Mouse (Mus musculus) neural tube, embryonic 11.5 days (tissue): ENCODE data around the gene Cnnm3. TPM values are rescaled to one million over a fixed set of nuclear protein-coding genes. Genes with fewer than 3 reads are reported as not detected.

Source experiments
- ATAC-seq: fragments of 200-750 bp; cut with Nextera tagmentation; 2 replicates; pipeline ENCODE4 v1.8.0; 2017; ENCODE audit warnings: moderate number of reproducible peaks, mild to moderate bottlenecking, moderate TSS enrichment, moderate library complexity; ENCODE audit not compliant: insufficient read depth, low FRiP score, low TSS enrichment
- DNase-seq: peaks from one replicate; pipeline ENCODE4 v3.0.0-alpha.2; 2015; ENCODE audit warnings: low spot score
- H3K27ac ChIP-seq: fragments of 300-500 bp; sonication (generic); 2 replicates; pipeline ENCODE4 v1.5.1; 2014; ENCODE audit warnings: low read depth, mild to moderate bottlenecking, low read length
- H3K27me3 ChIP-seq: fragments of 300-500 bp; sonication (generic); 2 replicates; pipeline ENCODE4 v1.6.1; 2014; ENCODE audit warnings: mild to moderate bottlenecking, low read length, mixed read lengths; ENCODE audit not compliant: control insufficient read depth, insufficient read depth
- H3K36me3 ChIP-seq: fragments of 300-500 bp; sonication (generic); 2 replicates; pipeline ENCODE4 v1.6.1; 2014; ENCODE audit warnings: mild to moderate bottlenecking, low read length, moderate library complexity, mixed read lengths; ENCODE audit not compliant: control insufficient read depth, insufficient read depth
- H3K4me1 ChIP-seq: fragments of 300-500 bp; sonication (generic); 2 replicates; pipeline ENCODE4 v1.6.1; 2014; ENCODE audit warnings: low read length, mixed read lengths; ENCODE audit not compliant: control insufficient read depth, insufficient read depth
- H3K4me2 ChIP-seq: fragments of 300-500 bp; sonication (generic); 2 replicates; pipeline ENCODE4 v1.6.1; 2014; ENCODE audit warnings: low read depth, mild to moderate bottlenecking, moderate library complexity
- H3K4me3 ChIP-seq: fragments of 300-500 bp; sonication (generic); 2 replicates; pipeline ENCODE4 v1.5.1; 2014; ENCODE audit warnings: low read depth, low read length
- H3K9ac ChIP-seq: fragments of 300-500 bp; sonication (generic); 2 replicates; pipeline ENCODE4 v1.6.1; 2014; ENCODE audit warnings: mild to moderate bottlenecking, low read length
- H3K9me3 ChIP-seq: fragments of 300-500 bp; sonication (generic); 2 replicates; pipeline ENCODE4 v1.6.1; 2016; ENCODE audit warnings: low read length; ENCODE audit not compliant: control insufficient read depth
- WGBS: fragments of 180-500 bp; shearing (Covaris S2); extraction: QIAGEN DNeasy Blood & Tissue Kit; methylation state at CpG from one replicate; pipeline ENCODE4 v1.1.7; 2014; 5-methylcytosine and 5-hydroxymethylcytosine counted together
- polyA plus RNA-seq: library from polyadenylated mRNA; unstranded; fragments of >200 nt; fragmentation: Nextera tagmentation; extraction: Ambion mirVana; gene quantifications from 2 replicates; pipeline ENCODE4 v1.2.1, GENCODE M21; 2014

Gene Cnnm3
- polyA plus RNA-seq, 1 experiment from 2014 or later: 5.6 TPM

GRCm38 (mm10) chr1:36513310-36513709, 1.6 kb downstream of the Cnnm3 start:
- no peak overlapping the region for H3K27ac ChIP-seq
- ATAC-seq (no peak), DNase-seq (no peak)
- WGBS: 11% methylated on average over 1 of the region's 1 CpGs
- H3K9me3 ChIP-seq: no peaks in the 10 kb centered on the region
- 0 out of 2 replicates have a peak, but pooled peaks cover 6% of the 10 kb centered on the region for H3K4me1 ChIP-seq
- peak overlapping the region; percentile 95 for H3K4me3 ChIP-seq
- no peak overlapping the region; the same call in 1 of the 2 replicates for H3K9ac ChIP-seq
- H3K36me3 ChIP-seq: no peaks in the 10 kb centered on the region
- H3K4me2 ChIP-seq: peak overlapping the region; percentile 87
- H3K27me3 ChIP-seq: no peaks in the 10 kb centered on the region

GRCm38 (mm10) chr1:36513718-36514117, 2.1 kb downstream of the Cnnm3 start:
- WGBS: 38% methylated on average over 2 of the region's 2 CpGs
- Histone ChIP-seq H3K4me3 (peak overlapping the region; percentile 95; the same call in 1 of the 2 replicates), H3K4me2 (peak overlapping the region; percentile 87), H3K4me1 (0 out of 2 replicates have a peak, but pooled peaks cover 6% of the 10 kb centered on the region), H3K27me3 (no peaks in the 10 kb centered on the region), H3K9ac (no peak overlapping the region), H3K27ac (no peak overlapping the region), H3K9me3 (no peaks in the 10 kb centered on the region), H3K36me3 (no peaks in the 10 kb centered on the region)
- ATAC-seq (no peak), DNase-seq (peak; percentile 37)

- peaks cover 12% of the 10 kb centered on the region for H3K36me3 ChIP-seq
- H3K27ac ChIP-seq: no peak overlapping the region
- no peak overlapping the region for H3K4me2 ChIP-seq
- no peak overlapping the region for H3K4me3 ChIP-seq
- H3K4me1 ChIP-seq: 0 out of 2 replicates have a peak, but pooled peaks cover 4% of the 10 kb centered on the region
- ATAC-seq (no peak), DNase-seq (no peak)
- no peaks in the 10 kb centered on the region for H3K27me3 ChIP-seq
- no peaks in the 10 kb centered on the region for H3K9me3 ChIP-seq
- H3K9ac ChIP-seq: no peak overlapping the region
- 88% methylated on average over 3 of the region's 3 CpGs for WGBS
Observed at GRCm38 (mm10) chr1:36518259-36518658, 6.6 kb downstream of the Cnnm3 start.

GRCm38 (mm10) chr1:36519626-36520025, 8.0 kb downstream of the Cnnm3 start:
- Histone ChIP-seq H3K36me3 (peaks cover 12% of the 10 kb centered on the region), H3K9me3 (no peaks in the 10 kb centered on the region), H3K4me2 (no peak overlapping the region), H3K27ac (no peak overlapping the region), H3K9ac (no peak overlapping the region), H3K4me3 (no peak overlapping the region), H3K4me1 (no peaks in the 10 kb centered on the region), H3K27me3 (no peaks in the 10 kb centered on the region)
- DNase-seq: no peak
- no peak for ATAC-seq
- 81% methylated on average over 11 of the region's 11 CpGs for WGBS

- DNase-seq (no peak), ATAC-seq (no peak)
- Histone ChIP-seq H3K4me3 (no peak overlapping the region), H3K4me1 (no peaks in the 10 kb centered on the region), H3K27me3 (no peaks in the 10 kb centered on the region), H3K36me3 (peaks cover 12% of the 10 kb centered on the region), H3K9me3 (no peaks in the 10 kb centered on the region), H3K4me2 (no peak overlapping the region), H3K9ac (no peak overlapping the region), H3K27ac (no peak overlapping the region)
- WGBS: 91% methylated on average over 7 of the region's 7 CpGs
Observed at GRCm38 (mm10) chr1:36522210-36522609, 10.5 kb downstream of the Cnnm3 start.

- WGBS: 88% methylated on average over 9 of the region's 9 CpGs
- Histone ChIP-seq H3K36me3 (peaks cover 12% of the 10 kb centered on the region), H3K9me3 (no peaks in the 10 kb centered on the region), H3K27ac (no peak overlapping the region), H3K4me2 (no peak overlapping the region), H3K9ac (no peak overlapping the region), H3K4me3 (no peak overlapping the region), H3K27me3 (no peaks in the 10 kb centered on the region), H3K4me1 (no peaks in the 10 kb centered on the region)
- DNase-seq (no peak), ATAC-seq (no peak)
Observed at GRCm38 (mm10) chr1:36523332-36524013, 11.8 kb downstream of the Cnnm3 start.

GRCm38 (mm10) chr1:36524058-36524457, 12.4 kb downstream of the Cnnm3 start:
- Histone ChIP-seq H3K36me3 (peaks cover 12% of the 10 kb centered on the region), H3K4me1 (no peaks in the 10 kb centered on the region), H3K4me2 (no peak overlapping the region), H3K27ac (no peak overlapping the region), H3K4me3 (no peak overlapping the region), H3K9me3 (no peaks in the 10 kb centered on the region), H3K27me3 (no peaks in the 10 kb centered on the region), H3K9ac (no peak overlapping the region)
- ATAC-seq (no peak), DNase-seq (no peak)
- 94% methylated on average over 5 of the region's 5 CpGs for WGBS

GRCm38 (mm10) chr1:36525774-36526173, 14.1 kb downstream of the Cnnm3 start:
- no peak overlapping the region for H3K4me2 ChIP-seq
- H3K4me3 ChIP-seq: no peak overlapping the region
- 92% methylated on average over 12 of the region's 12 CpGs for WGBS
- no peak overlapping the region for H3K9ac ChIP-seq
- ATAC-seq: no peak
- H3K36me3 ChIP-seq: peaks cover 8% of the 10 kb centered on the region
- DNase-seq: no peak
- H3K27ac ChIP-seq: no peak overlapping the region
- H3K27me3 ChIP-seq: no peaks in the 10 kb centered on the region
- H3K4me1 ChIP-seq: no peaks in the 10 kb centered on the region
- H3K9me3 ChIP-seq: no peaks in the 10 kb centered on the region

GRCm38 (mm10) chr1:36526903-36527302, 15.2 kb downstream of the Cnnm3 start:
- H3K36me3 ChIP-seq: peaks cover 2% of the 10 kb centered on the region; the same call in 1 of the 2 replicates

More at GRCm38 (mm10) chr1:36526903-36527302, 15.2 kb downstream of the Cnnm3 start:
- no peaks in the 10 kb centered on the region for H3K4me1 ChIP-seq
- no peaks in the 10 kb centered on the region for H3K27me3 ChIP-seq
- H3K27ac ChIP-seq: no peak overlapping the region
- no peaks in the 10 kb centered on the region for H3K9me3 ChIP-seq
- ATAC-seq (no peak), DNase-seq (no peak)
- H3K4me2 ChIP-seq: no peak overlapping the region
- no peak overlapping the region for H3K4me3 ChIP-seq
- 94% methylated on average over 10 of the region's 10 CpGs for WGBS
- no peak overlapping the region for H3K9ac ChIP-seq
